Mouse (Mus musculus) midbrain, embryonic 15.5 days (tissue): ENCODE data around the gene Lrrc8b. TPM values are rescaled to one million over a fixed set of nuclear protein-coding genes. Genes with fewer than 3 reads are reported as not detected.
A peak's percentile ranks its signal among the peaks of the same experiment; 100 is the strongest.

Source experiments
- ATAC-seq: fragments of 200-750 bp; cut with Nextera tagmentation; replicated peaks from 2 replicates; pipeline ENCODE4 v1.8.0; 2017; ENCODE audit warnings: moderate TSS enrichment
- H3K27ac ChIP-seq: fragments of 300-500 bp; sonication (generic); 2 replicates; pipeline ENCODE4 v1.5.1; 2015; ENCODE audit warnings: mild to moderate bottlenecking, inconsistent platforms
- H3K27me3 ChIP-seq: fragments of 300-500 bp; sonication (generic); replicated peaks from 2 replicates; pipeline ENCODE4 v1.6.1; 2015; ENCODE audit warnings: inconsistent platforms
- H3K36me3 ChIP-seq: fragments of 300-500 bp; sonication (generic); replicated peaks from 2 replicates; pipeline ENCODE4 v1.6.1; 2015; ENCODE audit warnings: inconsistent platforms
- H3K4me1 ChIP-seq: fragments of 300-500 bp; sonication (generic); 2 replicates; pipeline ENCODE4 v1.6.1; 2015; ENCODE audit warnings: inconsistent platforms
- H3K4me2 ChIP-seq: fragments of 300-500 bp; sonication (generic); 2 replicates; pipeline ENCODE4 v1.6.1; 2015; ENCODE audit warnings: inconsistent platforms, mild to moderate bottlenecking, moderate library complexity
- H3K4me3 ChIP-seq: fragments of 300-500 bp; sonication (generic); 2 replicates; pipeline ENCODE4 v1.5.1; 2015; ENCODE audit warnings: mild to moderate bottlenecking, inconsistent platforms
- H3K9ac ChIP-seq: fragments of 300-500 bp; sonication (generic); 2 replicates; pipeline ENCODE4 v1.6.1; 2015; ENCODE audit warnings: mild to moderate bottlenecking, inconsistent platforms
- H3K9me3 ChIP-seq: fragments of 300-500 bp; sonication (generic); 2 replicates; pipeline ENCODE4 v1.6.1; 2016; ENCODE audit warnings: inconsistent platforms
- WGBS: fragments of 180-500 bp; shearing (Covaris S2); methylation state at CpG from one replicate; pipeline ENCODE4 v1.1.7; 2015; ENCODE audit warnings: mixed read lengths; 5-methylcytosine and 5-hydroxymethylcytosine counted together
- polyA plus RNA-seq: library from polyadenylated mRNA; unstranded; fragments of >200 nt; fragmentation: Nextera tagmentation; extraction: Ambion mirVana; gene quantifications from 2 replicates; pipeline ENCODE4 v1.2.1, GENCODE M21; 2015

Gene Lrrc8b
- polyA plus RNA-seq, 1 experiment from 2014 or later, result 18.0 TPM

GRCm38 (mm10) chr5:105409092-105409491, 6.5 kb upstream of the Lrrc8b start:
- Histone ChIP-seq H3K4me1 (no peaks in the 10 kb centered on the region), H3K36me3 (no peaks in the 10 kb centered on the region), H3K4me3 (no peak overlapping the region), H3K4me2 (no peak overlapping the region), H3K9ac (no peak overlapping the region), H3K9me3 (no peaks in the 10 kb centered on the region), H3K27me3 (0 out of 2 replicates have a peak, but pooled peaks cover 5% of the 10 kb centered on the region), H3K27ac (no peak overlapping the region)
- WGBS, result 93% methylated on average over 4 of the region's 4 CpGs
- no peak for ATAC-seq

- H3K4me3 ChIP-seq, result no peak overlapping the region
- H3K27ac ChIP-seq, result 0 out of 2 replicates have a peak overlapping the region, but pooled peaks have one; percentile 2
- WGBS, result 69% methylated on average over 6 of the region's 6 CpGs
- H3K4me1 ChIP-seq, result peaks cover 10% of the 10 kb centered on the region
- no peak for ATAC-seq
- no peaks in the 10 kb centered on the region for H3K9me3 ChIP-seq
- 0 out of 2 replicates have a peak, but pooled peaks cover 5% of the 10 kb centered on the region for H3K27me3 ChIP-seq
- no peak overlapping the region for H3K9ac ChIP-seq
- H3K4me2 ChIP-seq, result no peak overlapping the region
- no peaks in the 10 kb centered on the region for H3K36me3 ChIP-seq
Measured at GRCm38 (mm10) chr5:105410521-105411293, 4.9 kb upstream of the Lrrc8b start.

GRCm38 (mm10) chr5:105411294-105411570, 4.3 kb upstream of the Lrrc8b start:
- 58% methylated on average over 4 of the region's 4 CpGs for WGBS
- H3K27me3 ChIP-seq, result 0 out of 2 replicates have a peak, but pooled peaks cover 5% of the 10 kb centered on the region
- no peak for ATAC-seq
- H3K4me2 ChIP-seq, result no peak overlapping the region
- 0 out of 2 replicates have a peak overlapping the region, but pooled peaks have one; percentile 2 for H3K27ac ChIP-seq
- H3K9me3 ChIP-seq, result no peaks in the 10 kb centered on the region
- H3K36me3 ChIP-seq, result no peaks in the 10 kb centered on the region
- peaks cover 13% of the 10 kb centered on the region for H3K4me1 ChIP-seq
- no peak overlapping the region for H3K9ac ChIP-seq
- no peak overlapping the region for H3K4me3 ChIP-seq

- Histone ChIP-seq H3K9ac (no peak overlapping the region), H3K4me1 (peaks cover 15% of the 10 kb centered on the region), H3K4me2 (no peak overlapping the region), H3K4me3 (no peak overlapping the region), H3K9me3 (no peaks in the 10 kb centered on the region), H3K36me3 (no peaks in the 10 kb centered on the region), H3K27ac (no peak overlapping the region), H3K27me3 (0 out of 2 replicates have a peak, but pooled peaks cover 5% of the 10 kb centered on the region)
- WGBS, result 76% methylated on average over 2 of the region's 2 CpGs
- no peak for ATAC-seq
Measured at GRCm38 (mm10) chr5:105411768-105412167, 3.8 kb upstream of the Lrrc8b start.

- Histone ChIP-seq H3K4me2 (no peak overlapping the region), H3K4me3 (no peak overlapping the region), H3K9me3 (no peaks in the 10 kb centered on the region), H3K9ac (no peak overlapping the region), H3K4me1 (peaks cover 15% of the 10 kb centered on the region), H3K36me3 (no peaks in the 10 kb centered on the region), H3K27ac (no peak overlapping the region), H3K27me3 (0 out of 2 replicates have a peak, but pooled peaks cover 5% of the 10 kb centered on the region)
- no peak for ATAC-seq
- 95% methylated on average over 3 of the region's 3 CpGs for WGBS
Measured at GRCm38 (mm10) chr5:105412634-105413033, 2.9 kb upstream of the Lrrc8b start.

GRCm38 (mm10) chr5:105414341-105415120, 1.0 kb upstream of the Lrrc8b start:
- Histone ChIP-seq H3K27me3 (0 out of 2 replicates have a peak, but pooled peaks cover 5% of the 10 kb centered on the region), H3K4me1 (peaks cover 15% of the 10 kb centered on the region), H3K36me3 (no peaks in the 10 kb centered on the region), H3K4me2 (peak overlapping the region; percentile 70), H3K4me3 (peak overlapping the region; percentile 98), H3K9me3 (no peaks in the 10 kb centered on the region; the same call in 1 of the 2 replicates), H3K9ac (no peak overlapping the region; the same call in 1 of the 2 replicates), H3K27ac (peak overlapping the region; percentile 91; the same call in 1 of the 2 replicates)
- no peak; the same call in 1 of the 2 replicates for ATAC-seq
- WGBS, result 83% methylated on average over 12 of the region's 12 CpGs

GRCm38 (mm10) chr5:105415951-105416675, 538 bp downstream of the Lrrc8b start:
- Histone ChIP-seq H3K4me1 (peaks cover 15% of the 10 kb centered on the region), H3K4me2 (peak overlapping the region; percentile 70), H3K36me3 (no peaks in the 10 kb centered on the region), H3K9me3 (no peaks in the 10 kb centered on the region; the same call in 1 of the 2 replicates), H3K9ac (peak overlapping the region; percentile 99), H3K27ac (peak overlapping the region; percentile 91), H3K27me3 (0 out of 2 replicates have a peak, but pooled peaks cover 5% of the 10 kb centered on the region), H3K4me3 (peak overlapping the region; percentile 98)
- ATAC-seq, result peak; percentile 70
- 3% methylated on average over 23 of the region's 36 CpGs for WGBS

- no peaks in the 10 kb centered on the region for H3K27me3 ChIP-seq
- no peak overlapping the region for H3K27ac ChIP-seq
- no peak overlapping the region for H3K4me2 ChIP-seq
- H3K4me3 ChIP-seq, result no peak overlapping the region
- no peaks in the 10 kb centered on the region for H3K36me3 ChIP-seq
- ATAC-seq, result no peak
- peaks cover 15% of the 10 kb centered on the region for H3K4me1 ChIP-seq
- WGBS, result 83% methylated on average over 8 of the region's 8 CpGs
- H3K9ac ChIP-seq, result no peak overlapping the region
- no peaks in the 10 kb centered on the region; the same call in 1 of the 2 replicates for H3K9me3 ChIP-seq
Measured at GRCm38 (mm10) chr5:105417217-105417616, 1.6 kb downstream of the Lrrc8b start.

- H3K9me3 ChIP-seq, result no peaks in the 10 kb centered on the region; the same call in 1 of the 2 replicates
- peaks cover 15% of the 10 kb centered on the region for H3K4me1 ChIP-seq
- WGBS, result 92% methylated on average over 7 of the region's 7 CpGs
- ATAC-seq, result no peak
- H3K9ac ChIP-seq, result no peak overlapping the region
- no peak overlapping the region for H3K4me3 ChIP-seq
- no peak overlapping the region for H3K4me2 ChIP-seq
- no peaks in the 10 kb centered on the region for H3K36me3 ChIP-seq
- H3K27ac ChIP-seq, result no peak overlapping the region
- no peaks in the 10 kb centered on the region for H3K27me3 ChIP-seq
Measured at GRCm38 (mm10) chr5:105418364-105418763, 2.8 kb downstream of the Lrrc8b start.

GRCm38 (mm10) chr5:105418851-105419250, 3.3 kb downstream of the Lrrc8b start:
- ATAC-seq, result no peak
- H3K9ac ChIP-seq, result no peak overlapping the region
- H3K4me3 ChIP-seq, result no peak overlapping the region
- H3K9me3 ChIP-seq, result no peaks in the 10 kb centered on the region; the same call in 1 of the 2 replicates
- no peak overlapping the region for H3K4me2 ChIP-seq
- H3K27ac ChIP-seq, result no peak overlapping the region
- no peaks in the 10 kb centered on the region for H3K36me3 ChIP-seq
- WGBS, result 94% methylated on average over 5 of the region's 5 CpGs
- no peaks in the 10 kb centered on the region for H3K27me3 ChIP-seq
- H3K4me1 ChIP-seq, result peaks cover 15% of the 10 kb centered on the region

- Histone ChIP-seq H3K4me2 (no peak overlapping the region), H3K27me3 (no peaks in the 10 kb centered on the region), H3K4me3 (no peak overlapping the region), H3K4me1 (no peaks in the 10 kb centered on the region), H3K27ac (no peak overlapping the region), H3K9ac (no peak overlapping the region), H3K36me3 (peaks cover 4% of the 10 kb centered on the region), H3K9me3 (peaks cover 6% of the 10 kb centered on the region)
- 98% methylated on average over 2 of the region's 2 CpGs for WGBS
- ATAC-seq, result no peak
Measured at GRCm38 (mm10) chr5:105425587-105425986, 10.0 kb downstream of the Lrrc8b start.

GRCm38 (mm10) chr5:105427326-105427725, 11.8 kb downstream of the Lrrc8b start:
- no peak overlapping the region for H3K27ac ChIP-seq
- H3K27me3 ChIP-seq, result no peaks in the 10 kb centered on the region
- H3K36me3 ChIP-seq, result peaks cover 4% of the 10 kb centered on the region
- H3K4me1 ChIP-seq, result no peaks in the 10 kb centered on the region
- 77% methylated on average over 7 of the region's 7 CpGs for WGBS
- H3K9ac ChIP-seq, result no peak overlapping the region
- peaks cover 9% of the 10 kb centered on the region for H3K9me3 ChIP-seq
- ATAC-seq, result no peak
- H3K4me2 ChIP-seq, result no peak overlapping the region
- H3K4me3 ChIP-seq, result no peak overlapping the region
